Mouse (Mus musculus) urinary bladder, postnatal 14 days (tissue): Measurements from ENCODE around the gene Cldn34c1.
"Not testable (repeated sequence)": the region's sequence is repeated elsewhere in the genome, so short reads cannot be mapped to it uniquely, and the experiment has no call there.

ENCODE experiments used
- DNase-seq: peaks from one replicate; pipeline ENCODE4 v3.0.0; 2021; ENCODE audit warnings: low spot score

Cldn34c1 gene

GRCm38 (mm10) chrX:123103291-123104260 is at the start of gene Cldn34c1:
TSS of gene Cldn34c1 (plus strand) at chrX:123103495.
- peak; percentile 75 for DNase-seq

- DNase-seq = no peak
Observed at GRCm38 (mm10) chrX:123087441-123087840, 15.9 kb upstream of the Cldn34c1 start.

- DNase-seq = not testable (repeated sequence)
Observed at GRCm38 (mm10) chrX:123102806-123103205, 489 bp upstream of the Cldn34c1 start.

- DNase-seq = not testable (repeated sequence)
Observed at GRCm38 (mm10) chrX:123104692-123105091, 1.4 kb downstream of the Cldn34c1 start.

GRCm38 (mm10) chrX:123222381-123222780 is 119.1 kb downstream of the Cldn34c1 start, which contains the start of gene Srsx:
TSS of gene Srsx (minus strand) at chrX:123222481.
- not testable (repeated sequence) for DNase-seq
